Mouse (Mus musculus) myocyte (in vitro differentiated cells): Measurements from ENCODE around the gene Spaca9.

Experiments used
- POLR2A ChIP-seq: IDR thresholded peaks from one replicate; pipeline ENCODE4 v1.6.1; 2011; ENCODE audit warnings: low read depth, mild to moderate bottlenecking, control low read depth, moderate library complexity; ENCODE audit not compliant: insufficient read length
- USF1 ChIP-seq: IDR thresholded peaks from one replicate; pipeline ENCODE4 v1.6.1; 2011; ENCODE audit warnings: low read depth, mild to moderate bottlenecking, control low read depth, moderate library complexity

GRCm38 (mm10) chr2:28727786-28728404 lies 28.4 kb upstream of the Spaca9 start:
- TF ChIP-seq POLR2A (no peak), USF1 (no peak)
